Mouse (Mus musculus) frontal cortex, postnatal 10 days (tissue): ENCODE results near the gene Oxa1l.
"Not testable (repeated sequence)": the region's sequence is repeated elsewhere in the genome, so short reads cannot be mapped to it uniquely, and the experiment has no call there.

Source experiments
- DNase-seq, 2 experiments: peaks; one replicate each; pipeline ENCODE4 v3.0.0; 2022; ENCODE audit warnings: low spot score in 2 of 2, mixed read lengths in 1 of 2

Gene Oxa1l

GRCm38 (mm10) chr14:54360577-54361340, at the start of gene Oxa1l:
Gene Oxa1l, plus strand, starts transcription at chr14:54360834.
- DNase-seq, result peak; percentile 87 to 93

DNA sequence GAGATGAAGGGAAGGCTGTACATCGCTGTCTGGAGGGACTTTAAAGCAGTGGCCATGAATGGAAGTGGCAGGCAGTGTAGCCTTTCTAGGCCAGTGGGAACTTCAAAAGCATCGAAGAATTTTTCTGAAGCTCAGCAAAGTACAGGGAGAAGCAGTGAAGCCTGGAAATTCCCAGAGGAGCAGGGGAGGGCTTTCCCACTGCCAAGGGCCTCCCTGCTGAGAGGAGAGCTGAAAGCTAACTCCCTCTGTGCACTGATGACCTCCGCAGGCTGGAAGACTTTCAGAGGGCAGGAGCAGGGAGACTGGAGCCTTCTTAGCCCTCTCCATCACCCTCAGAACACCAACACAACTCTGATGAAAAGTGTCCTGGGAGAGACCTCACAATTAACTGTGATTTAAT, 48.9 kb upstream of the Oxa1l start:
- no peak for DNase-seq

DNA sequence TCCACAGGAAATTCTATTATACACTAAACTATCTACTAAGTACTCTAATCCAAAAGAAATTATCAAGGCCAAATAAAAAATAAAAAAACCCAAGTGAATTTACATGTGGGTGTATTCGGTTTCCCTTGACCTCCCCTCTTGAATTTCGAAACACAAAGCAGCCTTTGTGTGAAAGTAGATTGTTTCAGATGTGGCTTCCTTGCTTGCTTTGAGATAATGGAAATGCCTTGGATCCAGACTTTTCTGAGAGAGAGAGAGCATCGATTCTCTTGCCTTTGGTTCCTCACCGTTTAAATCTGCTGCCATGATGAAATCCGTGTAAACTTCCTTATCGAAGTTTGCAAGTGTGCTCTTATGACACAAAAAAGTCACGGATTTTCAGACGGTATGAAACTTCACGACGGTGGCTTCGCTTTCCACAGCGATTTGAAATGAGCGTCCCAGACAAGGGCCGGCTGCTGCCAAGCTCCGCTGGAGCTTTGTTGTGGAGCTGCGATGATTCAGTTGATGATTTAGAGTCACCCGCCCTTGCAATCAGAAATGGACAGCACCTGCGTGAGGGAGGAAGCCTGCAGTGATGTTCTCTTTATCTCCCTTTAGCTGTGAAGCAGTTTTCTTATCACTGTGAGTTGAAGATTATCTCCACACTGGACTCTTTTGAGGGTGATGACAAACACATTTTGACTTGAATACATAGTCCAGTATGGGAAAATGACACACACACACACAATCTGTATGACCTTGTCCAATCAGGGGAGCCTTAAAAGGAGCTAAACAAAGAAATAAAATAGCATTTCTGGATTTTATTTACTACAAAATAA, 38.9 kb upstream of the Oxa1l start:
- DNase-seq, result no peak

DNA sequence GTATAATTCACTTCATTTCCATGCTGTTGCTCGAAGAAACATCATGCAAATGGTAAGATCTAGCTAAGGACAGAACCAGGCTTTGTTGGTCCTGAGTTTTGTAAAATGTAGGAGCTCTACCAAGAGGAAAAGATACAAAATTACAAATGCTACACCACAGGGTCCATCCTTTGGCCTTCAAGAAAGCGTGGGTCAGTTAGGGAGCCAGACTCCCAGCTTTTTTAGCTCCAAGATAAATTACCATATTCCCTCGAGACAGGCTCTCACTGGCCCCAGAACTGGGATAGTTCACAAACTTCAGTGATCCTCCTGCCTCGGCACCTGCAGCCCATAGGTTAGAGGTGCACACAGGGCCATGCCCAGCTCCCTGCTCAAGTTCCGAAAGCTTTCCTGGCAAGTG, 36.1 kb upstream of the Oxa1l start:
- no peak for DNase-seq

DNA sequence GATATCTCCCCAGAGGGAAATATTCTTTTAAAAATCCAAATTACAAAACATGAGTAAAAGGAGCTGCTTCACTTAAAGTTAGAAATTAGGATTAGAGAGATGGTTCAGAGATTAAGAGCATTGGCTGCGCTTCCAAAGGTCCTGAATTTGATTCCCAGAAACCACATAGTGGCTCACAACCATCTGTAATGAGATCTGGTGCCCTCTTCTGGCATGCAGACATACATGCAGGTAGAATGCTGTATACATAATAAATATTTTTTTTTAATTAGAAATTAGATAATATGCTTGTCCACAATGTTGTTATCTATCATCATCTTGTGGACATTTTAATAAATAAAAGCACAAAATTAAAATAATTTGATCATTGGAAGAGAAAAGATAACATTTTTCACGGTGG, 32.1 kb upstream of the Oxa1l start:
- DNase-seq, result no peak

GRCm38 (mm10) chr14:54329201-54329600, 31.4 kb upstream of the Oxa1l start:
- no peak for DNase-seq

DNA sequence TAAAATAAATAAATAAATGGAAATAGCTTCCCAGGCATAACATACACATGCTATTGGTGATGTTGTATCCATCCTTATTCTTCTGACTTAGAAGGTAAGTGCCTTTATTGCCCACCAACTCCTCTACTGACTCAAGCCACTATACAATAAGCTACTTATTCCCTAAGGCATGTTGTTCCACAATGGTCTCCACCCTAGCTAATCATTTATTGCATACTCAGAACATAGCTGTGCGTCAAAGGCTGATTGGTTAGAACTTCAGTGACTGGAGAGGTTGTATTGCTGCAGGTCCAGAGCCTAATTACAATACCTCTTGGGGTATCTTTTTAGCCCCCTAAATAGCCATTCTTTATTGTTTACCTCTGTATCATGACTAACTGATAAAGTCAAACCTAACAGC, 29.5 kb upstream of the Oxa1l start:
- no peak for DNase-seq

- DNase-seq, result no peak
Observed at GRCm38 (mm10) chr14:54332176-54333074, 28.2 kb upstream of the Oxa1l start.

- DNase-seq, result no peak
Observed at GRCm38 (mm10) chr14:54333452-54334189, 27.0 kb upstream of the Oxa1l start.

DNA sequence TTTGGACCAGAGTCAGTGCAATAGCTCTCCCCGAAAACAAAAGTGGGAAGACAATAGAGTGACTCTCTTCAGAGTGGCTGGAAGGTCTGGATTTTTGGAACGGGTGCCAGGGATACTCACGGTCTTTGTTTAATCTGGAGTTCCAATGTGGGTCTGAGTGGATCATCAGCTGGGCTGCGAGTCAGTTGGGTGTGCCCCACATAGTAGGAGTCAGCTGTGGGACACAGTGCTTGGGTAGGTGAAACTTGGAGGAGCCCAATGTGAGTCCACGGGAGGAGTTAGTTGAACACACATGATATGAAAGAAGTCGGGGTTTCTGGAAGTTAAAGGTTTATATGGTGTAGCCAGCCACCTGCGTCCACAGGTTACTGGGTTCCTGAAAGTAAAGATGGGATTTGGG, 19.8 kb upstream of the Oxa1l start:
- DNase-seq, result no peak

DNA sequence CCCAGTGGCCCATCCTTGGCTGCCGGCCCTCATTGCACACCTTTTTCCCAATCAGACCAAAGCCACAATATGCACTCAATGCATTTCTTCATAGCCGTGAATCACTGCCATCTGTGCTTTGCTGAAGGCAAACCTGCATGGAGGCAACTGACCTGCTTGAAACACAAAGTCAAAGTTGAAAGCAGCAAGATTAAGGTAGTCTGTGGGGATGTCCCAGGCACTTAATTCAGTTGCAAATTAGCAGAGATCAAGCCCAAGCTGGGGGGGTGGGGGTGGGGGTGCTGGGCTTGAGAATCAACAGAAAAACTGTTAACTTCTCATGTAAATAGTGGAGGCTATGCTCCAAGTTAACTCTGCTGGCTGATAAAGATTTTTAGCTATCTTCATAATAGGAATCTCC, 18.8 kb upstream of the Oxa1l start:
- not testable (repeated sequence) for DNase-seq

GRCm38 (mm10) chr14:54350773-54351541, 9.7 kb upstream of the Oxa1l start:
- not testable (repeated sequence) for DNase-seq

- DNase-seq, result no peak
Observed at GRCm38 (mm10) chr14:54352314-54352713, 8.3 kb upstream of the Oxa1l start.

GRCm38 (mm10) chr14:54354406-54354805, 6.2 kb upstream of the Oxa1l start:
- no peak for DNase-seq

- no peak for DNase-seq
Observed at GRCm38 (mm10) chr14:54363156-54363555, 2.5 kb downstream of the Oxa1l start.

DNA sequence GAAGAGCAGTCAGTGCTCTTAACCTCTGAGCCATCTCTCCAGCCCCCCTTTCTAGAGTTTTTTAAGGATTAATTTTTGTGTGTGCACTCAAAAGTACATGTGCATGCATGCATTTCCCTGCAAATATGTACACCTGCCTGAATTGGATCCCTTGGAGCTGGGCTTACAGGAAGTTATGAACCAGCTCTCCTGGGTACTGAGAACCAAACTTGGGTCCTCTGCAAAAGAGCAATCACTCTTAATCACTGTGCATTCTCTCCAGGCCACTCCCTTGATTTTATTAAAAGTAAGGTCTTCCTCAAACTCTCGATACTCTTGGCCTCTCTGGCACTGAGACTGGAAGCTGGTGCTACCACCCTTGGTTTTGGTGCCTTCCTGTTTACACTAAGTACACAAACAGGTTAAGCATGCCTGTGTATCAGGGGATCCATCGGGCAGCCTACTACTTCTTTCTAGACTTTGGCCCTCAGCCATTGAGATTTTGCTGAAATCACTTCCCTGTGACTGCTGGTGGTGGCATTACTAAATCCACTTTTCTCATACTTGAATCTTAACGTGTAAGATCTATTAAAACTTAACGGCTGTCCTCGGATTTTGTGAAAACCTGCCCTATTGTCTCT, 4.5 kb downstream of the Oxa1l start:
- no peak for DNase-seq

- no peak for DNase-seq
Observed at GRCm38 (mm10) chr14:54366581-54366980, 5.9 kb downstream of the Oxa1l start.

DNA sequence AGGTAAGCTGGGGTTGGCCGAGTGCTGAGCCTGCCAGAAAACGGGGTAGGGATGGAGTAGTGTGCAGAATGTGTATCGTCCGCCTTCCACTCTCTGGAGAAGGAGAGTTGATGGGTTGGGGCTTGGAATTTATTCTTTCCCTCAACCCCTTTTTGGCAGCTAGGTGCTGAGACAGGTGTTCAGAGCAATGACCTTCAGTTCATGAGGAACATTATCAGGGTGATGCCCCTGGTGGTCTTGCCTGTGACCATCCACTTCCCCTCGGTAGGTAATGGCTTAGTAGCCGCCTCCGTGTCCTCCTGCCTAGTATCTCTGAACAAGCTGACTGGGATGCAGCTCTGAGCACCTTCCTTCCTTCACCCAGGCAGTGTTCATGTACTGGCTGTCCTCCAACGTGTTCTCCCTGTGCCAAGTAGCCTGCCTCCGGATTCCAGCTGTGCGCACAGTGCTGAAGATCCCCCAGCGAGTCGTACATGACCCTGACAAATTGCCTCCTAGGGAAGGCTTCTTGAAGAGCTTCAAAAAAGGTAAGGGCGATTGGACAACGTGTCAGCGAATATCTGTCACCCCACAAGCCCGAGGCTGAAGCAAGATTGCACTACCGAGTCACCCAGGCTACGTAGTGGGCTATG, 6.9 kb downstream of the Oxa1l start:
- no peak for DNase-seq

DNA sequence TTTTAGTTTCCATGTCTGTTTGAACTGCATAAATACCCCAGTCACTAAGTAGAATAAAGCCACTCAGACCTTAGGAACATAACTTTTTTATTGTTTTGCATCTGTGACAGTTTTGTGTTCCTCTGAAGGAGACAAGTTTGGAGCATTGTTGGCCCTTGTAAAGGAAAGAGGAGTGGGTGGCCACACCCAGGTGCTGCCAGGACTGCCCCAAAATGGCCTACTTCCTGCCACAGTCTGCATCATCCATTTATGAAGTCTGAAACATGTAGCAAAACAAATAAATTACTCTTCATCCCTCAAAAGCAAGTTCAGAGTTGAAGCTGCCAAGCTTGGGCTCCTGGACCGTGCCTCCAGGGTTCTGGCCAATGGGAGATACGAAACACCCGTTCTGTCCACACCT, 8.7 kb downstream of the Oxa1l start:
- DNase-seq, result no peak

DNA sequence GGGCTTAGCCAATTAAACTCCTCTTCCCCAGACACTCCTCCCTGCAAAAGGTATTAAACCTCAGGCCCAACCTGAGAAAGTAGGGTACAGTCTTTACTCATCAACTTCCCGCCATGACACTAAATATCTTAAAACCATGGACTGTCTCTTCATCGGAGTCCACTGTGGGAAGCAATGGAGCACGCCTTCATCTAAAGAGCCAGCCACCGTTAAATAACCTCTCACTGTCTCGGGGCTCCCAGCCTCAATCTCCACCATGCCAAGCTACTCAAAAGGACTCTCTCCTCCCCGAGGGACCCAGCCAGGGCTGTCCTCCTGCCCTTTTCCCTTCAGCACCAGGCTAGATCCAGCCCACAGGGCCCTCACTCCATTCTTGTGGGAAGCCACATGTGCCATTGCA, 10.0 kb downstream of the Oxa1l start:
- DNase-seq, result no peak
